Mouse (Mus musculus) liver, postnatal 0 days (tissue): ENCODE data around the gene Ncf2. TPM values are rescaled to one million over a fixed set of nuclear protein-coding genes. Genes with fewer than 3 reads are reported as not detected.

Experiments
- ATAC-seq: fragments of 200-750 bp; cut with Nextera tagmentation; 2 replicates; pipeline ENCODE4 v1.8.0; 2017; ENCODE audit warnings: mild to moderate bottlenecking, moderate library complexity
- DNase-seq: peaks from one replicate; pipeline ENCODE4 v3.0.0-alpha.2; 2016
- H3K27ac ChIP-seq: fragments of 300-500 bp; sonication (generic); 2 replicates; pipeline ENCODE4 v1.5.1; 2014; ENCODE audit warnings: antibody characterized with exemption, moderate library complexity, mild to moderate bottlenecking, low read depth
- H3K27me3 ChIP-seq: fragments of 300-500 bp; sonication (generic); 2 replicates; pipeline ENCODE4 v1.6.1; 2014; ENCODE audit warnings: low read length, control low read depth, mixed read lengths; ENCODE audit not compliant: insufficient read depth
- H3K36me3 ChIP-seq: fragments of 300-500 bp; sonication (generic); replicated peaks from 2 replicates; pipeline ENCODE4 v1.6.1; 2014; ENCODE audit warnings: mild to moderate bottlenecking, control low read depth, low read length, moderate library complexity, mixed read lengths; ENCODE audit not compliant: insufficient read depth
- H3K4me1 ChIP-seq: fragments of 300-500 bp; sonication (generic); 2 replicates; pipeline ENCODE4 v1.6.1; 2014; ENCODE audit warnings: antibody characterized with exemption, mild to moderate bottlenecking, control low read depth; ENCODE audit not compliant: insufficient read depth
- H3K4me2 ChIP-seq: fragments of 300-500 bp; sonication (generic); 2 replicates; pipeline ENCODE4 v1.6.1; 2014; ENCODE audit warnings: low read depth, mild to moderate bottlenecking, low read length, moderate library complexity, mixed read lengths
- H3K4me3 ChIP-seq: fragments of 300-500 bp; sonication (generic); 2 replicates; pipeline ENCODE4 v1.5.1; 2014; ENCODE audit warnings: low read depth, low read length
- H3K9ac ChIP-seq: fragments of 300-500 bp; sonication (generic); replicated peaks from 2 replicates; pipeline ENCODE4 v1.6.1; 2014; ENCODE audit warnings: mild to moderate bottlenecking, moderate library complexity
- H3K9me3 ChIP-seq: fragments of 300-500 bp; sonication (generic); 2 replicates; pipeline ENCODE4 v1.6.1; 2016; ENCODE audit warnings: mild to moderate bottlenecking, control low read depth, low read length, mixed read lengths
- CTCF ChIP-seq: sonication (generic); IDR thresholded peaks from 2 replicates; pipeline ENCODE4 v1.5.1; 2016; ENCODE audit warnings: antibody characterized with exemption, low read depth
- EP300 ChIP-seq: IDR thresholded peaks from 2 replicates; pipeline ENCODE4 v1.6.1; 2016; ENCODE audit warnings: antibody characterized with exemption, low read depth, mild to moderate bottlenecking
- WGBS: fragments of 180-500 bp; shearing (Covaris S2); extraction: QIAGEN DNeasy Blood & Tissue Kit; methylation state at CpG from one replicate; pipeline ENCODE4 v1.1.7; 2014; ENCODE audit not compliant: insufficient replicate concordance; 5-methylcytosine and 5-hydroxymethylcytosine counted together
- polyA plus RNA-seq: library from polyadenylated mRNA; unstranded; fragments of >200 nt; fragmentation: Nextera tagmentation; extraction: Ambion mirVana; gene quantifications from 2 replicates; pipeline ENCODE4 v1.2.1, GENCODE M21; 2015

The Ncf2 gene
- polyA plus RNA-seq = 12.5 and 13.8 TPM in 2 replicates

GRCm38 (mm10) chr1:152799897-152800296 is at the start of gene Ncf2:
Gene Ncf2 (plus strand): TSS chr1:152800194.
- TF ChIP-seq CTCF (no peak), EP300 (no peak)
- peak within 1 kb of the TSS; percentile 6 for H3K27ac ChIP-seq
- DNase-seq (no peak), ATAC-seq (peak; percentile 33; the same call in 1 of the 2 replicates)
- H3K4me1 ChIP-seq = peaks cover 6% of the 10 kb centered on the region
- H3K36me3 ChIP-seq = no peaks in the 10 kb centered on the region
- 19% methylated on average over 2 of the region's 2 CpGs for WGBS
- no peak within 1 kb of the TSS for H3K4me3 ChIP-seq
- no peak within 1 kb of the TSS for H3K9ac ChIP-seq
- no peaks in the 10 kb centered on the region for H3K27me3 ChIP-seq
- no peaks in the 10 kb centered on the region for H3K9me3 ChIP-seq
- no peak within 1 kb of the TSS for H3K4me2 ChIP-seq

GRCm38 (mm10) chr1:152750312-152750965 is 49.6 kb upstream of the Ncf2 start, which contains the start of gene Apobec4:
Gene Apobec4 (plus strand): TSS chr1:152750551.
- no peaks in the 10 kb centered on the region for H3K36me3 ChIP-seq
- H3K9ac ChIP-seq = no peak within 1 kb of the TSS
- DNase-seq (no peak), ATAC-seq (no peak)
- no peak within 1 kb of the TSS for H3K27ac ChIP-seq
- H3K9me3 ChIP-seq = no peaks in the 10 kb centered on the region
- 0 out of 2 replicates have a peak within 1 kb of the TSS, but pooled peaks have one; percentile 31 for H3K4me2 ChIP-seq
- TF ChIP-seq EP300 = no peak
- no peak for TF ChIP-seq CTCF
- no peak within 1 kb of the TSS for H3K4me3 ChIP-seq
- 67% methylated on average over 13 of the region's 13 CpGs for WGBS
- H3K27me3 ChIP-seq = no peaks in the 10 kb centered on the region
- no peaks in the 10 kb centered on the region for H3K4me1 ChIP-seq

GRCm38 (mm10) chr1:152761791-152762190 is 38.2 kb upstream of the Ncf2 start:
- Histone ChIP-seq H3K4me1 (peaks cover 4% of the 10 kb centered on the region; the same call in 1 of the 2 replicates), H3K27ac (no peak overlapping the region), H3K9me3 (no peaks in the 10 kb centered on the region), H3K36me3 (no peaks in the 10 kb centered on the region), H3K27me3 (peaks cover 11% of the 10 kb centered on the region; the same call in 1 of the 2 replicates), H3K4me3 (no peak overlapping the region), H3K9ac (no peak overlapping the region), H3K4me2 (no peak overlapping the region)
- DNase-seq (no peak), ATAC-seq (no peak)
- TF ChIP-seq CTCF (no peak), EP300 (no peak)
- 31% methylated on average over 2 of the region's 2 CpGs for whole genome bisulfite sequencing

- no peak for TF ChIP-seq EP300
- no peak for TF ChIP-seq CTCF
Observed at GRCm38 (mm10) chr1:152766032-152766772, 33.8 kb upstream of the Ncf2 start, which contains the start of the genes Rgl1 and Arpc5. Gene Rgl1 (minus strand): TSS chr1:152766351. Gene Arpc5 (plus strand): TSS chr1:152766542.

GRCm38 (mm10) chr1:152766804-152767748 is 32.9 kb upstream of the Ncf2 start:
- DNase-seq (peak; percentile 59), ATAC-seq (peak; percentile 62)
- peaks cover 4% of the 10 kb centered on the region; the same call in 1 of the 2 replicates for H3K4me1 ChIP-seq
- peak overlapping the region; percentile 79 for H3K4me2 ChIP-seq
- WGBS = 1% methylated on average over 30 of the region's 60 CpGs
- peak overlapping the region; percentile 97 for H3K27ac ChIP-seq
- TF ChIP-seq EP300 (no peak), CTCF (no peak)
- peaks cover 24% of the 10 kb centered on the region for H3K36me3 ChIP-seq
- peak overlapping the region; percentile 94 for H3K4me3 ChIP-seq
- H3K27me3 ChIP-seq = peaks cover 11% of the 10 kb centered on the region; the same call in 1 of the 2 replicates
- no peaks in the 10 kb centered on the region for H3K9me3 ChIP-seq
- peak overlapping the region; percentile 98 for H3K9ac ChIP-seq

More at GRCm38 (mm10) chr1:152766032-152766772, 33.8 kb upstream of the Ncf2 start, which contains the start of the genes Rgl1 and Arpc5:
- peak; percentile 97 for ATAC-seq
- peaks cover 16% of the 10 kb centered on the region for H3K36me3 ChIP-seq
- DNase-seq = peak; percentile 96
- peaks cover 11% of the 10 kb centered on the region; the same call in 1 of the 2 replicates for H3K27me3 ChIP-seq
- H3K9me3 ChIP-seq = no peaks in the 10 kb centered on the region
- H3K4me3 ChIP-seq = peak within 1 kb of the TSS; percentile 94
- peak within 1 kb of the TSS; percentile 79 for H3K4me2 ChIP-seq
- peak within 1 kb of the TSS; percentile 98 for H3K9ac ChIP-seq
- peaks cover 4% of the 10 kb centered on the region; the same call in 1 of the 2 replicates for H3K4me1 ChIP-seq
- H3K27ac ChIP-seq = peak within 1 kb of the TSS; percentile 97
- under 1% methylated on average over 81 of the region's 86 CpGs for WGBS
